Mouse (Mus musculus) layer of hippocampus, adult 8-10 months (tissue): ENCODE results near the gene Isca2. TPM values are rescaled to one million over a fixed set of nuclear protein-coding genes. Genes with fewer than 3 reads are reported as not detected.

Experiments used
- DNase-seq, 2 experiments: peaks; one replicate each; pipeline ENCODE4 v3.0.0; 2022; ENCODE audit warnings: low spot score in 2 of 2
- total RNA-seq, 4 experiments: library from RNA; stranded (reverse); gene quantifications; 2 replicates each; pipeline ENCODE4 v1.2.4; 2022

The Isca2 gene
- 10 to 100 TPM; 52.3 to 58.0 (median 57.2) TPM for total RNA-seq

GRCm38 (mm10) chr12:84772726-84773441 is at the start of gene Isca2, which contains the start of gene Npc2:
TSS of gene Isca2 (plus strand) at chr12:84773251.
TSS of gene Npc2 (minus strand) at chr12:84773152.
- peak; percentile 97 to 98 for DNase-seq

- DNase-seq, result no peak
These were observed 46.7 kb upstream of the Isca2 start for GRCm38 (mm10) chr12:84726391-84726790.

GRCm38 (mm10) chr12:84726986-84727385 is 46.1 kb upstream of the Isca2 start:
- no peak for DNase-seq

- DNase-seq, result no peak
These were observed 45.6 kb upstream of the Isca2 start for GRCm38 (mm10) chr12:84727434-84727833.

GRCm38 (mm10) chr12:84728421-84728820 is 44.6 kb upstream of the Isca2 start:
- DNase-seq, result no peak

GRCm38 (mm10) chr12:84733366-84733765 is 39.7 kb upstream of the Isca2 start:
- no peak for DNase-seq

GRCm38 (mm10) chr12:84743496-84743895 is 29.6 kb upstream of the Isca2 start:
- DNase-seq, result no peak

GRCm38 (mm10) chr12:84745700-84746099 is 27.4 kb upstream of the Isca2 start:
- DNase-seq, result no peak

- no peak for DNase-seq
These were observed 24.9 kb upstream of the Isca2 start for GRCm38 (mm10) chr12:84748134-84748533.

- no peak for DNase-seq
These were observed 22.4 kb upstream of the Isca2 start for GRCm38 (mm10) chr12:84750661-84751060.

- peak in 1 of 2 experiments; percentile 52 for DNase-seq
These were observed 20.7 kb upstream of the Isca2 start for GRCm38 (mm10) chr12:84752131-84752977.

- DNase-seq, result peak in 1 of 2 experiments; percentile 37
These were observed 17.9 kb upstream of the Isca2 start for GRCm38 (mm10) chr12:84755008-84755695.

- DNase-seq, result peak in 1 of 2 experiments; percentile 27
These were observed 17.0 kb upstream of the Isca2 start for GRCm38 (mm10) chr12:84756016-84756415.

- no peak for DNase-seq
These were observed 14.0 kb upstream of the Isca2 start for GRCm38 (mm10) chr12:84759063-84759462.

- DNase-seq, result no peak
These were observed 10.5 kb upstream of the Isca2 start for GRCm38 (mm10) chr12:84762532-84762931.

GRCm38 (mm10) chr12:84763577-84764218 is 9.4 kb upstream of the Isca2 start:
- no peak for DNase-seq

GRCm38 (mm10) chr12:84764756-84765155 is 8.3 kb upstream of the Isca2 start:
- no peak for DNase-seq

GRCm38 (mm10) chr12:84765506-84765905 is 7.5 kb upstream of the Isca2 start:
- no peak for DNase-seq

GRCm38 (mm10) chr12:84766113-84766735 is 6.8 kb upstream of the Isca2 start:
- DNase-seq, result no peak

GRCm38 (mm10) chr12:84767510-84767909 is 5.5 kb upstream of the Isca2 start:
- no peak for DNase-seq

GRCm38 (mm10) chr12:84769624-84770023 is 3.4 kb upstream of the Isca2 start:
- DNase-seq, result no peak
